Mouse (Mus musculus) midbrain, embryonic 14.5 days (tissue): ENCODE measurements around the gene Wdr18. TPM values are rescaled to one million over a fixed set of nuclear protein-coding genes. Genes with fewer than 3 reads are reported as not detected.

Experiments
- ATAC-seq: fragments of 200-750 bp; cut with Nextera tagmentation; 2 replicates; pipeline ENCODE4 v1.8.0; 2017; ENCODE audit warnings: moderate number of reproducible peaks, moderate library complexity; ENCODE audit not compliant: low FRiP score, low TSS enrichment
- DNase-seq: peaks from one replicate; pipeline ENCODE4 v3.0.0-alpha.2; 2015
- H3K27ac ChIP-seq: fragments of 300-500 bp; sonication (generic); replicated peaks from 2 replicates; pipeline ENCODE4 v1.5.1; 2014; ENCODE audit warnings: mild to moderate bottlenecking, low read depth, low read length, moderate library complexity
- H3K27me3 ChIP-seq: fragments of 300-500 bp; sonication (generic); 2 replicates; pipeline ENCODE4 v1.6.1; 2014; ENCODE audit warnings: low read length, control low read depth, mixed read lengths; ENCODE audit not compliant: control insufficient read depth, insufficient read depth
- H3K36me3 ChIP-seq: fragments of 300-500 bp; sonication (generic); 2 replicates; pipeline ENCODE4 v1.6.1; 2014; ENCODE audit warnings: low read length, control low read depth; ENCODE audit not compliant: control insufficient read depth, insufficient read depth
- H3K4me1 ChIP-seq: fragments of 300-500 bp; sonication (generic); 2 replicates; pipeline ENCODE4 v1.6.1; 2014; ENCODE audit warnings: mild to moderate bottlenecking, antibody characterized with exemption, low read length, control low read depth; ENCODE audit not compliant: control insufficient read depth, insufficient read depth
- H3K4me2 ChIP-seq: fragments of 300-500 bp; sonication (generic); 2 replicates; pipeline ENCODE4 v1.6.1; 2014; ENCODE audit warnings: mild to moderate bottlenecking, low read length, moderate library complexity
- H3K4me3 ChIP-seq: fragments of 300-500 bp; sonication (generic); replicated peaks from 2 replicates; pipeline ENCODE4 v1.5.1; 2014; ENCODE audit warnings: low read depth, low read length
- H3K9ac ChIP-seq: fragments of 300-500 bp; sonication (generic); replicated peaks from 2 replicates; pipeline ENCODE4 v1.6.1; 2014; ENCODE audit warnings: mild to moderate bottlenecking, low read length, moderate library complexity
- H3K9me3 ChIP-seq: fragments of 300-500 bp; sonication (generic); 2 replicates; pipeline ENCODE4 v1.6.1; 2016; ENCODE audit warnings: low read length, control low read depth, mixed read lengths; ENCODE audit not compliant: control insufficient read depth
- WGBS: fragments of 180-500 bp; shearing (Covaris S2); extraction: QIAGEN DNeasy Blood & Tissue Kit; methylation state at CpG from one replicate; pipeline ENCODE4 v1.1.7; 2014; 5-methylcytosine and 5-hydroxymethylcytosine counted together
- polyA plus RNA-seq: library from polyadenylated mRNA; unstranded; fragments of >200 nt; fragmentation: Nextera tagmentation; extraction: Ambion mirVana; gene quantifications from 2 replicates; pipeline ENCODE4 v1.2.1, GENCODE M21; 2014

The Wdr18 gene
- polyA plus RNA-seq, 1 experiment from 2014 or later = 89.6 TPM

- H3K27ac ChIP-seq = peak overlapping the region; percentile 57; the same call in 1 of the 2 replicates
- 4% methylated on average over 15 of the region's 15 CpGs for whole genome bisulfite sequencing
- no peaks in the 10 kb centered on the region for H3K36me3 ChIP-seq
- peak overlapping the region; percentile 71 for H3K4me2 ChIP-seq
- DNase-seq (peak; percentile 57), ATAC-seq (peak; percentile 3; the same call in 1 of the 2 replicates)
- H3K9me3 ChIP-seq = no peaks in the 10 kb centered on the region
- H3K9ac ChIP-seq = peak overlapping the region; percentile 45
- H3K4me3 ChIP-seq = peak overlapping the region; percentile 39
- H3K27me3 ChIP-seq = peaks cover 16% of the 10 kb centered on the region
- peaks cover 12% of the 10 kb centered on the region for H3K4me1 ChIP-seq
Measured at GRCm38 (mm10) chr10:79997819-79998218, 37.9 kb downstream of the Wdr18 start.

GRCm38 (mm10) chr10:80001945-80002344 lies 42.0 kb downstream of the Wdr18 start:
- H3K27me3 ChIP-seq = peaks cover 16% of the 10 kb centered on the region
- no peaks in the 10 kb centered on the region for H3K36me3 ChIP-seq

GRCm38 (mm10) chr10:80002829-80003228 lies 42.9 kb downstream of the Wdr18 start:
- H3K4me2 ChIP-seq = no peak overlapping the region
- no peak overlapping the region for H3K9ac ChIP-seq
- 26% methylated on average over 21 of the region's 21 CpGs for WGBS
- no peak overlapping the region for H3K27ac ChIP-seq
- no peaks in the 10 kb centered on the region for H3K36me3 ChIP-seq
- no peak for DNase-seq
- no peak overlapping the region for H3K4me3 ChIP-seq
- peaks cover 3% of the 10 kb centered on the region; the same call in 1 of the 2 replicates for H3K4me1 ChIP-seq
- H3K9me3 ChIP-seq = no peaks in the 10 kb centered on the region
- ATAC-seq = no peak
- peaks cover 16% of the 10 kb centered on the region for H3K27me3 ChIP-seq

More at GRCm38 (mm10) chr10:80001945-80002344, 42.0 kb downstream of the Wdr18 start:
- DNase-seq (no peak), ATAC-seq (no peak)
- no peaks in the 10 kb centered on the region for H3K9me3 ChIP-seq
- no peak overlapping the region for H3K4me3 ChIP-seq
- H3K9ac ChIP-seq = no peak overlapping the region; the same call in 1 of the 2 replicates
- H3K27ac ChIP-seq = no peak overlapping the region
- WGBS = 79% methylated on average over 9 of the region's 9 CpGs
- H3K4me1 ChIP-seq = peaks cover 9% of the 10 kb centered on the region
- H3K4me2 ChIP-seq = no peak overlapping the region

- Histone ChIP-seq H3K9ac (no peak overlapping the region), H3K36me3 (0 out of 2 replicates have a peak, but pooled peaks cover 3% of the 10 kb centered on the region), H3K27ac (no peak overlapping the region), H3K9me3 (no peaks in the 10 kb centered on the region), H3K4me3 (no peak overlapping the region), H3K27me3 (peaks cover 10% of the 10 kb centered on the region; the same call in 1 of the 2 replicates), H3K4me1 (no peaks in the 10 kb centered on the region), H3K4me2 (no peak overlapping the region)
- 62% methylated on average over 9 of the region's 9 CpGs for WGBS
- ATAC-seq (no peak), DNase-seq (no peak)
Measured at GRCm38 (mm10) chr10:80003374-80004232, 43.7 kb downstream of the Wdr18 start.

GRCm38 (mm10) chr10:80004233-80004705 lies 44.3 kb downstream of the Wdr18 start:
- peaks cover 8% of the 10 kb centered on the region; the same call in 1 of the 2 replicates for H3K36me3 ChIP-seq
- no peak overlapping the region for H3K4me2 ChIP-seq
- no peaks in the 10 kb centered on the region for H3K4me1 ChIP-seq
- DNase-seq (no peak), ATAC-seq (no peak)
- no peaks in the 10 kb centered on the region for H3K9me3 ChIP-seq
- 90% methylated on average over 8 of the region's 8 CpGs for WGBS
- no peak overlapping the region for H3K27ac ChIP-seq
- peaks cover 8% of the 10 kb centered on the region; the same call in 1 of the 2 replicates for H3K27me3 ChIP-seq
- H3K4me3 ChIP-seq = no peak overlapping the region
- no peak overlapping the region for H3K9ac ChIP-seq

GRCm38 (mm10) chr10:80011740-80012139 lies 51.8 kb downstream of the Wdr18 start:
- WGBS = 86% methylated on average over 6 of the region's 6 CpGs
- Histone ChIP-seq H3K4me1 (no peaks in the 10 kb centered on the region), H3K27ac (no peak overlapping the region), H3K36me3 (peaks cover 21% of the 10 kb centered on the region), H3K4me2 (no peak overlapping the region), H3K9me3 (peaks cover 20% of the 10 kb centered on the region), H3K27me3 (peaks cover 30% of the 10 kb centered on the region), H3K9ac (no peak overlapping the region), H3K4me3 (no peak overlapping the region)
- DNase-seq (no peak), ATAC-seq (no peak)

- Histone ChIP-seq H3K9me3 (peaks cover 20% of the 10 kb centered on the region), H3K4me2 (no peak overlapping the region), H3K4me3 (no peak overlapping the region), H3K36me3 (peaks cover 18% of the 10 kb centered on the region), H3K27ac (no peak overlapping the region), H3K4me1 (no peaks in the 10 kb centered on the region), H3K27me3 (peaks cover 30% of the 10 kb centered on the region), H3K9ac (no peak overlapping the region)
- ATAC-seq = no peak
- DNase-seq = no peak
- 32% methylated on average over 25 of the region's 25 CpGs for WGBS
Measured at GRCm38 (mm10) chr10:80013609-80014008, 53.7 kb downstream of the Wdr18 start.

- 21% methylated on average over 28 of the region's 28 CpGs for WGBS
- ATAC-seq = no peak
- Histone ChIP-seq H3K4me3 (no peak overlapping the region), H3K27ac (no peak overlapping the region), H3K4me2 (no peak overlapping the region), H3K27me3 (peaks cover 38% of the 10 kb centered on the region), H3K9ac (no peak overlapping the region), H3K4me1 (0 out of 2 replicates have a peak, but pooled peaks cover 2% of the 10 kb centered on the region), H3K9me3 (peaks cover 19% of the 10 kb centered on the region), H3K36me3 (peaks cover 11% of the 10 kb centered on the region)
- no peak for DNase-seq
Measured at GRCm38 (mm10) chr10:80014484-80015290, 54.7 kb downstream of the Wdr18 start.
